Mouse (Mus musculus): ENCODE measurements at regions not wholly inside any gene's neighbourhood (a gene's known extent, or its start where the extent isn't known, plus 50 kb on each side); places are given as distances from the start of the nearest gene placed in this dataset.

GRCm38 (mm10) chr9:90694051-90694645 lies 423.5 kb upstream of the Tbc1d2b start:
- Histone ChIP-seq H3K79me2 (ENCODE audit: control insufficient read depth, insufficient read depth) (no peaks in the 10 kb centered on the region), H3ac (ENCODE audit: control insufficient read depth, insufficient read length, low read depth) (no peak overlapping the region), H3K4me3 (ENCODE audit: insufficient read depth, poor library complexity, severe bottlenecking) (no peak overlapping the region), H3K27me3 (ENCODE audit: control insufficient read depth, insufficient read depth, insufficient read length) (no peaks in the 10 kb centered on the region), H3K36me3 (ENCODE audit: control insufficient read depth, insufficient read depth) (no peaks in the 10 kb centered on the region), H3K79me3 (ENCODE audit: low read depth) (no peaks in the 10 kb centered on the region)
- TF ChIP-seq FOSL1 (IDR thresholded peaks at IDR 0.05; ENCODE audit: insufficient read depth, low read length, poor library complexity, severe bottlenecking) (no peak), MYOG (IDR thresholded peaks at IDR 0.05; ENCODE audit: control insufficient read depth, extremely low read depth, insufficient read length) (no peak), CTCF (IDR thresholded peaks at IDR 0.05; ENCODE audit: control insufficient read depth, insufficient read depth, insufficient read length) (no peak), MYOD1 (IDR thresholded peaks at IDR 0.05; ENCODE audit: control insufficient read depth, insufficient read length, low read depth) (no peak), USF1 (IDR thresholded peaks at IDR 0.05; ENCODE audit: low read depth) (no peak), MAX (IDR thresholded peaks at IDR 0.05) (no peak), CEBPB (IDR thresholded peaks at IDR 0.05; ENCODE audit: low read depth) (no peak)

GRCm38 (mm10) chr9:90695693-90696092 lies 425.1 kb upstream of the Tbc1d2b start:
- TF ChIP-seq CTCF (IDR thresholded peaks at IDR 0.05; ENCODE audit: control insufficient read depth, insufficient read depth, insufficient read length) (no peak), FOSL1 (IDR thresholded peaks at IDR 0.05; ENCODE audit: insufficient read depth, low read length, poor library complexity, severe bottlenecking) (no peak), MAX (IDR thresholded peaks at IDR 0.05) (no peak), USF1 (IDR thresholded peaks at IDR 0.05; ENCODE audit: low read depth) (no peak), MYOD1 (IDR thresholded peaks at IDR 0.05; ENCODE audit: control insufficient read depth, insufficient read length, low read depth) (no peak), MYOG (IDR thresholded peaks at IDR 0.05; ENCODE audit: control insufficient read depth, extremely low read depth, insufficient read length) (no peak), CEBPB (IDR thresholded peaks at IDR 0.05; ENCODE audit: low read depth) (no peak)
- no peaks in the 10 kb centered on the region for H3K79me3 ChIP-seq (ENCODE audit: low read depth)
- no peaks in the 10 kb centered on the region for H3K79me2 ChIP-seq (ENCODE audit: control insufficient read depth, insufficient read depth)
- H3ac ChIP-seq (ENCODE audit: control insufficient read depth, insufficient read length, low read depth): no peak overlapping the region
- H3K36me3 ChIP-seq (ENCODE audit: control insufficient read depth, insufficient read depth): no peaks in the 10 kb centered on the region
- no peaks in the 10 kb centered on the region for H3K27me3 ChIP-seq (ENCODE audit: control insufficient read depth, insufficient read depth, insufficient read length)
- no peak overlapping the region for H3K4me3 ChIP-seq (ENCODE audit: insufficient read depth, poor library complexity, severe bottlenecking)

- no peaks in the 10 kb centered on the region for H3K79me3 ChIP-seq (ENCODE audit: low read depth)
- no peak overlapping the region for H3ac ChIP-seq (ENCODE audit: control insufficient read depth, insufficient read length, low read depth)
- H3K4me3 ChIP-seq (ENCODE audit: insufficient read depth, poor library complexity, severe bottlenecking): no peak overlapping the region
- no peaks in the 10 kb centered on the region for H3K79me2 ChIP-seq (ENCODE audit: control insufficient read depth, insufficient read depth)
- no peaks in the 10 kb centered on the region for H3K27me3 ChIP-seq (ENCODE audit: control insufficient read depth, insufficient read depth, insufficient read length)
- no peaks in the 10 kb centered on the region for H3K36me3 ChIP-seq (ENCODE audit: control insufficient read depth, insufficient read depth)
- TF ChIP-seq FOSL1 (IDR thresholded peaks at IDR 0.05; ENCODE audit: insufficient read depth, low read length, poor library complexity, severe bottlenecking) (no peak), MYOD1 (IDR thresholded peaks at IDR 0.05; ENCODE audit: control insufficient read depth, insufficient read length, low read depth) (no peak), MAX (IDR thresholded peaks at IDR 0.05) (no peak)
Observed at GRCm38 (mm10) chr9:90697279-90698000, 426.8 kb upstream of the Tbc1d2b start.

- Histone ChIP-seq H3K79me3 (ENCODE audit: low read depth) (no peaks in the 10 kb centered on the region), H3ac (ENCODE audit: control insufficient read depth, insufficient read length, low read depth) (no peak overlapping the region), H3K36me3 (ENCODE audit: control insufficient read depth, insufficient read depth) (no peaks in the 10 kb centered on the region), H3K79me2 (ENCODE audit: control insufficient read depth, insufficient read depth) (no peaks in the 10 kb centered on the region), H3K4me3 (ENCODE audit: insufficient read depth, poor library complexity, severe bottlenecking) (no peak overlapping the region), H3K27me3 (ENCODE audit: control insufficient read depth, insufficient read depth, insufficient read length) (no peaks in the 10 kb centered on the region)
- TF ChIP-seq FOSL1 (IDR thresholded peaks at IDR 0.05; ENCODE audit: insufficient read depth, low read length, poor library complexity, severe bottlenecking) (no peak), USF1 (IDR thresholded peaks at IDR 0.05; ENCODE audit: low read depth) (no peak), MYOG (IDR thresholded peaks at IDR 0.05; ENCODE audit: control insufficient read depth, extremely low read depth, insufficient read length) (no peak), CEBPB (IDR thresholded peaks at IDR 0.05; ENCODE audit: low read depth) (no peak), CTCF (IDR thresholded peaks at IDR 0.05; ENCODE audit: control insufficient read depth, insufficient read depth, insufficient read length) (no peak), MAX (IDR thresholded peaks at IDR 0.05) (no peak), MYOD1 (IDR thresholded peaks at IDR 0.05; ENCODE audit: control insufficient read depth, insufficient read length, low read depth) (no peak)
Observed at GRCm38 (mm10) chr9:90698439-90698838, 427.8 kb upstream of the Tbc1d2b start.

GRCm38 (mm10) chr9:90699064-90699463 lies 428.5 kb upstream of the Tbc1d2b start:
- Histone ChIP-seq H3K79me2 (ENCODE audit: control insufficient read depth, insufficient read depth) (no peaks in the 10 kb centered on the region), H3K36me3 (ENCODE audit: control insufficient read depth, insufficient read depth) (no peaks in the 10 kb centered on the region), H3K27me3 (ENCODE audit: control insufficient read depth, insufficient read depth, insufficient read length) (no peaks in the 10 kb centered on the region), H3K4me3 (ENCODE audit: insufficient read depth, poor library complexity, severe bottlenecking) (no peak overlapping the region), H3ac (ENCODE audit: control insufficient read depth, insufficient read length, low read depth) (no peak overlapping the region), H3K79me3 (ENCODE audit: low read depth) (no peaks in the 10 kb centered on the region)
- TF ChIP-seq CEBPB (IDR thresholded peaks at IDR 0.05; ENCODE audit: low read depth) (no peak), MYOG (IDR thresholded peaks at IDR 0.05; ENCODE audit: control insufficient read depth, extremely low read depth, insufficient read length) (no peak), FOSL1 (IDR thresholded peaks at IDR 0.05; ENCODE audit: insufficient read depth, low read length, poor library complexity, severe bottlenecking) (no peak), USF1 (IDR thresholded peaks at IDR 0.05; ENCODE audit: low read depth) (no peak)
